Mouse (Mus musculus) CH12.LX (cell line): ENCODE results near the gene Acot13. TPM values are rescaled to one million over a fixed set of nuclear protein-coding genes. Genes with fewer than 3 reads are reported as not detected.
A peak's percentile ranks its signal among the peaks of the same experiment; 100 is the strongest.

Source experiments
- DNase-seq: peaks from one replicate; pipeline ENCODE4 v3.0.0-alpha.2; 2013; ENCODE audit errors: extremely low read depth
- H3K27ac ChIP-seq: 2 replicates; pipeline ENCODE4 v1.5.1; 2012; ENCODE audit warnings: low read depth, mild to moderate bottlenecking, control low read depth, moderate library complexity; ENCODE audit not compliant: insufficient read depth
- H3K27me3 ChIP-seq: replicated peaks from 2 replicates; pipeline ENCODE3; 2012; ENCODE audit warnings: inconsistent platforms
- H3K36me3 ChIP-seq, 2 experiments: replicated peaks in 1 of 2; 2 replicates each; pipeline versions ENCODE3 to v1.6.1; 2012; ENCODE audit warnings: inconsistent platforms in 1 of 2, low read length in 1 of 2, mild to moderate bottlenecking in 1 of 2, mixed read lengths in 1 of 2, moderate library complexity in 1 of 2; ENCODE audit not compliant: control insufficient read depth in 1 of 2, insufficient read depth in 1 of 2
- H3K4me1 ChIP-seq, 2 experiments: 2 replicates each; pipeline ENCODE4 v1.6.1; 2012; ENCODE audit warnings: inconsistent platforms in 1 of 2, moderate library complexity in 1 of 2; ENCODE audit not compliant: insufficient read depth in 2 of 2, control insufficient read depth in 1 of 2
- H3K4me2 ChIP-seq: 2 replicates; pipeline ENCODE4 v1.6.1; 2012; ENCODE audit warnings: low read depth, mild to moderate bottlenecking, control low read depth; ENCODE audit not compliant: poor library complexity, insufficient read depth, severe bottlenecking
- H3K4me3 ChIP-seq, 3 experiments: fragments of 150-350 bp in 1 of 3; sonication (generic) in 1 of 3; replicated peaks in 1 of 3; 2 replicates each; pipeline versions ENCODE3 to v1.5.1; 2011 to 2012; ENCODE audit warnings: low read depth in 2 of 3, low read length in 2 of 3, mild to moderate bottlenecking in 2 of 3, moderate library complexity in 2 of 3, control low read depth in 1 of 3, improper control_type of control experiment in 1 of 3, inconsistent platforms in 1 of 3, mixed read lengths in 1 of 3; ENCODE audit not compliant: poor library complexity in 1 of 3
- H3K79me2 ChIP-seq: replicated peaks from 2 replicates; pipeline ENCODE4 v1.6.1; 2012; ENCODE audit warnings: mild to moderate bottlenecking, moderate library complexity; ENCODE audit not compliant: control insufficient read depth, poor library complexity, insufficient read depth, severe bottlenecking; ENCODE audit errors: extremely low read depth
- H3K9ac ChIP-seq: 2 replicates; pipeline ENCODE4 v1.6.1; 2012; ENCODE audit warnings: low read depth, mild to moderate bottlenecking, control low read depth, moderate library complexity; ENCODE audit not compliant: insufficient read depth
- H3K9me3 ChIP-seq: replicated peaks from 2 replicates; pipeline ENCODE3; 2012; ENCODE audit warnings: low read length, inconsistent platforms, mixed read lengths
- BHLHE40 ChIP-seq: IDR thresholded peaks from 2 replicates; pipeline ENCODE4 v1.6.1; 2011; ENCODE audit warnings: mild to moderate bottlenecking, low read depth, low read length, improper control_type of control experiment
- CHD1 ChIP-seq: IDR thresholded peaks from 2 replicates; pipeline ENCODE4 v1.6.1; 2012; ENCODE audit warnings: low read depth, low read length, improper control_type of control experiment, inconsistent platforms
- CTCF ChIP-seq, 2 experiments: IDR thresholded peaks in 1 of 2; conservative IDR thresholded peaks in 1 of 2; 2 replicates each; pipeline ENCODE4 v1.5.1; 2011 to 2012; ENCODE audit warnings: low read depth in 2 of 2, low read length in 2 of 2, improper control_type of control experiment in 1 of 2, inconsistent platforms in 1 of 2, mild to moderate bottlenecking in 1 of 2, moderate library complexity in 1 of 2
- E2F4 ChIP-seq: IDR thresholded peaks from 2 replicates; pipeline ENCODE4 v1.6.1; 2011; ENCODE audit warnings: low read depth, low read length, improper control_type of control experiment; ENCODE audit not compliant: insufficient replicate concordance
- ELF1 ChIP-seq: IDR thresholded peaks from 2 replicates; pipeline ENCODE4 v1.6.1; 2014; ENCODE audit warnings: low read depth, mild to moderate bottlenecking, inconsistent platforms, low read length, improper control_type of control experiment
- ETS1 ChIP-seq: conservative IDR thresholded peaks from 2 replicates; pipeline ENCODE4 v1.6.1; 2012; ENCODE audit warnings: low read depth, mild to moderate bottlenecking, inconsistent platforms, low read length, improper control_type of control experiment, moderate library complexity
- IRF4 ChIP-seq: IDR thresholded peaks from 2 replicates; pipeline ENCODE4 v1.6.1; 2014; ENCODE audit warnings: low read depth, mild to moderate bottlenecking, inconsistent platforms, low read length, improper control_type of control experiment
- JUND ChIP-seq: conservative IDR thresholded peaks from 2 replicates; pipeline ENCODE4 v1.6.1; 2011; ENCODE audit warnings: low read depth, low read length, improper control_type of control experiment
- KAT2A ChIP-seq: IDR thresholded peaks from 2 replicates; pipeline ENCODE4 v1.6.1; 2012; ENCODE audit warnings: low read length, improper control_type of control experiment, inconsistent platforms; ENCODE audit not compliant: insufficient replicate concordance
- MAFK ChIP-seq: IDR thresholded peaks from 2 replicates; pipeline ENCODE4 v1.6.1; 2011; ENCODE audit warnings: low read length, improper control_type of control experiment; ENCODE audit not compliant: insufficient replicate concordance
- MAX ChIP-seq: IDR thresholded peaks from 2 replicates; pipeline ENCODE4 v1.6.1; 2011; ENCODE audit warnings: low read length, improper control_type of control experiment
- MAZ ChIP-seq: IDR thresholded peaks from 2 replicates; pipeline ENCODE4 v1.6.1; 2012; ENCODE audit warnings: low read depth, mild to moderate bottlenecking, inconsistent platforms, low read length, improper control_type of control experiment, moderate library complexity
- MEF2A ChIP-seq: IDR thresholded peaks from 2 replicates; pipeline ENCODE4 v1.6.1; 2014; ENCODE audit warnings: low read depth, mild to moderate bottlenecking, inconsistent platforms, low read length, improper control_type of control experiment, borderline replicate concordance
- MYC ChIP-seq: IDR thresholded peaks from 2 replicates; pipeline ENCODE4 v1.6.1; 2011; ENCODE audit warnings: low read depth, mild to moderate bottlenecking, improper control_type of control experiment, low read length
- NRF1 ChIP-seq: IDR thresholded peaks from 2 replicates; pipeline ENCODE4 v1.6.1; 2014; ENCODE audit warnings: low read depth, mild to moderate bottlenecking, inconsistent platforms, low read length, improper control_type of control experiment, moderate library complexity
- PAX5 ChIP-seq: IDR thresholded peaks from 2 replicates; pipeline ENCODE4 v1.6.1; 2012; ENCODE audit warnings: low read length, inconsistent platforms, mixed read lengths
- POLR2A ChIP-seq: IDR thresholded peaks from 2 replicates; pipeline ENCODE4 v1.6.1; 2011; ENCODE audit warnings: low read depth, mild to moderate bottlenecking, improper control_type of control experiment, low read length
- RAD21 ChIP-seq: IDR thresholded peaks from 2 replicates; pipeline ENCODE4 v1.6.1; 2011; ENCODE audit warnings: low read depth, mild to moderate bottlenecking, low read length, improper control_type of control experiment, moderate library complexity
- RCOR1 ChIP-seq: conservative IDR thresholded peaks from 2 replicates; pipeline ENCODE4 v1.6.1; 2012; ENCODE audit warnings: low read depth, mild to moderate bottlenecking, inconsistent platforms, low read length, improper control_type of control experiment
- SIN3A ChIP-seq: IDR thresholded peaks from 2 replicates; pipeline ENCODE4 v1.6.1; 2012; ENCODE audit warnings: low read length, improper control_type of control experiment, inconsistent platforms
- SMC3 ChIP-seq: IDR thresholded peaks from 2 replicates; pipeline ENCODE4 v1.6.1; 2011; ENCODE audit warnings: low read depth, low read length, improper control_type of control experiment
- TBP ChIP-seq: conservative IDR thresholded peaks from 2 replicates; pipeline ENCODE4 v1.6.1; 2011; ENCODE audit warnings: low read depth, low read length, improper control_type of control experiment
- TCF12 ChIP-seq: IDR thresholded peaks from 2 replicates; pipeline ENCODE4 v1.6.1; 2014; ENCODE audit warnings: low read depth, mild to moderate bottlenecking, inconsistent platforms, low read length, improper control_type of control experiment
- UBTF ChIP-seq: IDR thresholded peaks from 2 replicates; pipeline ENCODE4 v1.6.1; 2012; ENCODE audit warnings: low read depth, mild to moderate bottlenecking, inconsistent platforms, low read length, improper control_type of control experiment, moderate library complexity
- USF1 ChIP-seq: IDR thresholded peaks from 2 replicates; pipeline ENCODE4 v1.6.1; 2014; ENCODE audit warnings: low read depth, mild to moderate bottlenecking, inconsistent platforms, low read length, improper control_type of control experiment
- USF2 ChIP-seq: conservative IDR thresholded peaks from 2 replicates; pipeline ENCODE4 v1.6.1; 2011; ENCODE audit warnings: low read depth, low read length, improper control_type of control experiment
- ZC3H11A ChIP-seq: IDR thresholded peaks from 2 replicates; pipeline ENCODE4 v1.6.1; 2012; ENCODE audit warnings: low read depth, mild to moderate bottlenecking, inconsistent platforms, low read length, improper control_type of control experiment
- ZKSCAN1 ChIP-seq: IDR thresholded peaks from 2 replicates; pipeline ENCODE4 v1.6.1; 2012; ENCODE audit warnings: low read depth, inconsistent platforms, low read length, improper control_type of control experiment, borderline replicate concordance
- ZNF384 ChIP-seq: IDR thresholded peaks from 2 replicates; pipeline ENCODE4 v1.6.1; 2012; ENCODE audit warnings: low read depth, low read length, improper control_type of control experiment, inconsistent platforms
- dilution Hi-C: fragments of 300-500 bp; cut with MboI; formaldehyde crosslinking; loops from 2 replicates; pipeline ENCODE4 v1.14.3; 2020; ENCODE audit warnings: low sequenced_read_pairs; ENCODE audit not compliant: extremely low pct_unique_long_range_greater_than_20kb, extremely low pct_ligation_motif_present
- in situ Hi-C: fragments of 300-500 bp; cut with MboI; formaldehyde crosslinking; loops from 3 replicates; pipeline ENCODE4 v1.14.3; 2019; ENCODE audit warnings: low sequenced_read_pairs, low pct_ligation_motif_present, low pct_unique_long_range_greater_than_20kb, mixed read lengths
- polyA plus RNA-seq: library from polyadenylated mRNA; unstranded; fragments of >175 nt; gene quantifications from 2 replicates; pipeline ENCODE4 v1.2.1, GENCODE M21; 2012; ENCODE audit warnings: low read depth; ENCODE audit not compliant: insufficient read length
- total RNA-seq, 2 experiments: library from RNA; depleted of rRNA; stranded (reverse); fragments of 300-350 nt in 1 of 2; fragments of >200 nt in 1 of 2; gene quantifications; 2 replicates each; pipeline ENCODE4 v1.2.3; 2012 to 2014

The Acot13 gene
- total and polyA plus RNA-seq, 3 experiments, result 37.1 to 50.5 (median 45.5) TPM

DNA sequence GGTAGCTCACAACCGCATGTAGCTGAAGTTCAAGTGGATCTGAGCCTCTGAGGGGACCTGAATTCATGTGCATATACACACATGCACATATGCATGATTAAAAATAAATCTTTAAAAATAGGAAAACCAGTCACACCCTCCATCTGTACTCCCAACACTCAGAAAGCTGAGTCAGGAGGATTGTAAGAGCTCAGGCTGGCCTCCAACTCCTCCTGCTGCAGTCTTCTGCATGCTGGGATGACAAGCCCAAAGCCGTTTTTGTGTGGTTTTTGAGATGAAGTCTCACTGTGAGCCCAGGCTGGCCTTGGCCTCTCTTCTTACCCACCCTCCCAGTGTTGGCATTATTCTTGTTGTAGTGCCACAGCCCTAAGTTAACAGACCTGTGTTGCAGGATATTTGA is 53.3 kb downstream of the Acot13 start:
- no peak overlapping the region for H3K9ac ChIP-seq
- no peak for DNase-seq
- no peaks in the 10 kb centered on the region for H3K27me3 ChIP-seq
- no peaks in the 10 kb centered on the region for H3K36me3 ChIP-seq
- no peak overlapping the region for H3K4me2 ChIP-seq
- no peaks in the 10 kb centered on the region for H3K79me2 ChIP-seq
- TF ChIP-seq IRF4 (no peak), MEF2A (no peak), ZNF384 (no peak), SMC3 (no peak)
- H3K4me1 ChIP-seq, result peaks cover 0 to 31% of the 10 kb centered on the region in 2 experiments; a peak in 2 of 4 replicates
- H3K9me3 ChIP-seq, result no peaks in the 10 kb centered on the region
- H3K27ac ChIP-seq, result no peak overlapping the region
- dilution Hi-C loops, result no loop called here
- no peak overlapping the region for H3K4me3 ChIP-seq
- in situ Hi-C loops, result no loop called here

DNA sequence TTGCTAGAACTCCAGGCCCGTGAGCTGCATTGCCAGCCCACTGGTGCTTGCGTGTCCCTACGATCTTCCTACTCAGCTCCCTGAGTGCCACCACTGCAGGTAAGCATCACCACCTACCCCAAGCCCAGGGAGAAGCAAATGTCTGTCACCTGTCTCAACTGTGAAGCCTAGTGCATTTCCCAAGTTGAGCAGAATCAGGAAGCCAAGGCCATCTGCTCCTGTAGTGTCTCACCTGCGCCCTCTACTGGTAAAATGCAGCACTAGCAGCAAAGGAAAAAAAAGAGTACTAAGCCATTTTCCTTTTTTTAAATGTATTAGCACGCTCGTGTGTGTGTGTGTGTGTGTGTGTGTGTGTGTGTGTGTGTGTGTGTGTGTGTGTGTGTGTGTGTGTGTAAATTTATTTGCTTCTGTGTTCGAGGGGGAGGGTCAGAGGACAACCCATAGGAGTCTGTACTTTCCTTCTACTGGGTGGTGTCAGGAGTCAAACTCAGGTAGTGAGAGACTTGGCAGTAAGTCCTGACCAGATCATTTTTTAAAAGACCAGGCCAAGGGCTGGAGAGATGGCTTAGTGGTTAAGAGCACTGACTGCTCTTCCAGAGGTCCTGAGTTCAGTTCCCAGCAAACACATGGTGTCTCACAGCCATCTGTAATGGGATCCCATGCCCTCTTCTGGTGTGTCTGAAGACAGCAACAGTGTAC is 55.0 kb downstream of the Acot13 start:
- H3K4me3 ChIP-seq, result no peak overlapping the region
- H3K27ac ChIP-seq, result no peak overlapping the region
- H3K27me3 ChIP-seq, result no peaks in the 10 kb centered on the region
- no peaks in the 10 kb centered on the region for H3K79me2 ChIP-seq
- H3K9me3 ChIP-seq, result no peaks in the 10 kb centered on the region
- peaks cover 0 to 31% of the 10 kb centered on the region in 2 experiments; a peak in 2 of 4 replicates for H3K4me1 ChIP-seq
- no peak overlapping the region for H3K9ac ChIP-seq
- no peaks in the 10 kb centered on the region for H3K36me3 ChIP-seq
- in situ Hi-C loops, result no loop called here
- H3K4me2 ChIP-seq, result no peak overlapping the region
- TF ChIP-seq USF2 (no peak), KAT2A (no peak), ZKSCAN1 (no peak), ELF1 (peak; percentile 79), ETS1 (no peak), RCOR1 (no peak), IRF4 (no peak), CTCF (conservative IDR thresholded peaks at IDR 0.05 in 1 of 2, IDR thresholded peaks at IDR 0.05 in 1 of 2; ENCODE audit: low read depth in 2 of 2, low read length in 2 of 2) (peak; percentile 70 to 87), CHD1 (no peak), NRF1 (peak; percentile 38; the same call in 1 of the 2 replicates), SMC3 (peak; percentile 82), BHLHE40 (0 out of 2 replicates have a peak, but pooled peaks have one; percentile 25), SIN3A (no peak), MAZ (no peak), RAD21 (peak; percentile 84), TBP (peak; percentile 89), MEF2A (0 out of 2 replicates have a peak, but pooled peaks have one; percentile 31), TCF12 (peak; percentile 51; the same call in 1 of the 2 replicates), MAX (no peak), MAFK (no peak), JUND (no peak), PAX5 (no peak), E2F4 (no peak), ZNF384 (peak; percentile 93), USF1 (no peak), MYC (peak; percentile 45; the same call in 1 of the 2 replicates), UBTF (no peak), POLR2A (0 out of 2 replicates have a peak, but pooled peaks have one; percentile 19), ZC3H11A (peak; percentile 25; the same call in 1 of the 2 replicates)
- peak; percentile 86 for DNase-seq
- dilution Hi-C loops, result no loop called here
